In the genomic region with DNA sequence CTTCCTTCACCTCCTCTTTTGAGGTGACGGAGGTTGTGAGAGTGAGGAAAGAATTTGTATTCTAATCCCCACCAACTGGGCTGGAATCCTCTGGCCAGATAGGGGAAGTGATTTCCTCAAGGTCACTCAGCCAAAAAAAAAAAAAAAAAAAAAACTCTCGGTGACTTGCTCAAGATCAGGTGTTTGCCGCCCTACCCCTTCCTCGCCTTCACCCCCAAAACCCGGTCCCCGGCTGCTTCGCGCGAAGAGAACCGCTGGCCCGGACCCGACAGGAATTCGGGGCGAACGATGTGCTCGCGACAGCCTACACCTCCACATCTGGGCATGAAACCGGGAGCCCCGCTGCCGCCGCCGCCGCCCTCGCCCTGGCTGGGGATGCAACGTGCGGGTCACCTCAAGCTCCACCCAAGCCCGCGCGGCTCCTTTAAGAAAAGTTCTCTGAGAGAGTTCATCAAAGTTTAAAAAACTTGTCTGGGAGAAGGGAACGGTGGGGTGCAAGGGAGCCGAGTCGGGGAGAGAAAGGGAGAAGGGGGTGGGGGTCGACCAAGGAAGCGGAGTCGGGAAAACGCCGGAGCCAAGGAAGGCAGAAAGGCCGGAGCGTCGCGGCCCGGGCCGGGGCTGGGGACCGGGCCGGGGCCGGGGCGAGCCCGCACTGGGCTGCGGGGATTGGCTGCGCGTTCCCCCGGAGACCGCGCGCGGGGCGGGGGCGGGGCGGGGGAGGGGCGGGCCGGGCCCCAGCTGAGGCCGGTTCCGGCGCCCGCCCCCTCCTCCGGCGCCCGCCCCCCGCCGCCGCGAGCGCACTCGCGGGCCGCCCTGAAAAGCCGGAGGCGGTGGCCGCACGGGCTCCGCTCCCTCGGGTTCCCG, we compare ENCODE assay signal across 8 mouse cellular contexts. TPM values are rescaled to one million over a fixed set of nuclear protein-coding genes. Genes with fewer than 3 reads are reported as not detected.
DNase-seq lines count a peak whose midpoint lies in the region; ATAC-seq and TF ChIP-seq lines count a peak whose summit lies in the region.

No protein-coding gene starts in this region.

- peak; percentile 90 for ATAC-seq in forebrain, postnatal 0 days
- peak; percentile 86 for ATAC-seq in hindbrain, embryonic 13.5 days (ENCODE audit: low FRiP score)
- peak; percentile 81 for ATAC-seq in midbrain, embryonic 16.5 days

- peak overlapping the region; percentile 51 for H3K9ac ChIP-seq in forebrain, postnatal 0 days
- H3K9ac ChIP-seq in hindbrain, embryonic 13.5 days = peak overlapping the region; percentile 78
- H3K9ac ChIP-seq in midbrain, embryonic 16.5 days (ENCODE audit: low read depth, low read length) = peak overlapping the region; percentile 48

- H3K27me3 ChIP-seq in forebrain, postnatal 0 days (ENCODE audit: insufficient read depth, low read length) = peaks cover 29% of the 10 kb centered on the region
- peaks cover 70% of the 10 kb centered on the region for H3K27me3 ChIP-seq in hindbrain, embryonic 13.5 days
- H3K27me3 ChIP-seq in midbrain, embryonic 16.5 days (ENCODE audit: control insufficient read depth, insufficient read depth, low read depth, low read length) = peaks cover 38% of the 10 kb centered on the region
- H3K27me3 ChIP-seq in thymus, adult 2 months (ENCODE audit: control insufficient read depth, insufficient read depth, low read length) = peaks cover 27% of the 10 kb centered on the region

- peak overlapping the region; percentile 62 for H3K4me3 ChIP-seq in forebrain, postnatal 0 days (ENCODE audit: low read depth, low read length)
- peak overlapping the region; percentile 68 for H3K4me3 ChIP-seq in hindbrain, embryonic 13.5 days
- peak overlapping the region; percentile 62 for H3K4me3 ChIP-seq in midbrain, embryonic 16.5 days (ENCODE audit: low read depth, low read length)
- H3K4me3 ChIP-seq in thymus, adult 2 months (ENCODE audit: control insufficient read depth, insufficient read depth, low read length) = peak overlapping the region; percentile 60

- no peaks in the 10 kb centered on the region for H3K36me3 ChIP-seq in forebrain, postnatal 0 days (ENCODE audit: insufficient read depth)
- H3K36me3 ChIP-seq in hindbrain, embryonic 13.5 days = no peaks in the 10 kb centered on the region
- no peaks in the 10 kb centered on the region for H3K36me3 ChIP-seq in midbrain, embryonic 16.5 days (ENCODE audit: control insufficient read depth, insufficient read depth, low read length)
- H3K36me3 ChIP-seq in thymus, adult 2 months (ENCODE audit: control insufficient read depth, insufficient read depth, low read length) = no peaks in the 10 kb centered on the region

- no peaks in the 10 kb centered on the region for H3K4me1 ChIP-seq in forebrain, postnatal 0 days (ENCODE audit: insufficient read depth)
- peaks cover 27% of the 10 kb centered on the region for H3K4me1 ChIP-seq in hindbrain, embryonic 13.5 days (replicated peaks)
- H3K4me1 ChIP-seq in midbrain, embryonic 16.5 days (ENCODE audit: control insufficient read depth, insufficient read depth, low read length) = peaks cover 14% of the 10 kb centered on the region
- peaks cover 15% of the 10 kb centered on the region for H3K4me1 ChIP-seq in thymus, adult 2 months (replicated peaks; ENCODE audit: control insufficient read depth, insufficient read depth, low read length)

- peak overlapping the region; percentile 98 for H3K4me2 ChIP-seq in forebrain, postnatal 0 days (ENCODE audit: low read depth)
- peak overlapping the region; percentile 93 for H3K4me2 ChIP-seq in hindbrain, embryonic 13.5 days
- peak overlapping the region; percentile 94 for H3K4me2 ChIP-seq in midbrain, embryonic 16.5 days (ENCODE audit: low read length)

- no peak for TF ChIP-seq CTCF in forebrain, postnatal 0 days (IDR thresholded peaks at IDR 0.05; ENCODE audit: low read depth)
- no peak for TF ChIP-seq CTCF in thymus, adult 2 months (IDR thresholded peaks at IDR 0.05; ENCODE audit: borderline replicate concordance, control insufficient read depth, extremely low read depth, insufficient read depth, low read length, poor library complexity)

- H3K27ac ChIP-seq in forebrain, postnatal 0 days (ENCODE audit: low read depth, low read length) = no peak overlapping the region
- H3K27ac ChIP-seq in hindbrain, embryonic 13.5 days = no peak overlapping the region
- no peak overlapping the region for H3K27ac ChIP-seq in midbrain, embryonic 16.5 days (ENCODE audit: low read length)
- no peak overlapping the region for H3K27ac ChIP-seq in thymus, adult 2 months (ENCODE audit: control insufficient read depth, insufficient read depth, low read length)

- DNase-seq in CD4-positive helper T cell, adult 2 months (ENCODE audit: low read depth, low spot score) = peak; percentile 39
- peak; percentile 77 to 79 for DNase-seq in adrenal gland, adult 18-20 months (ENCODE audit: low spot score in 2 of 2)
- no peak for DNase-seq in forebrain, postnatal 0 days
- peak; percentile 66 for DNase-seq in liver
- DNase-seq in thymus, adult 2 months = peak; percentile 58
- no peak for DNase-seq in layer of hippocampus, adult 9-11 months

- WGBS in forebrain, postnatal 0 days = 4% methylated on average over 46 of the region's 83 CpGs
- WGBS in hindbrain, embryonic 13.5 days = 0% methylated on average over 39 of the region's 83 CpGs
- under 1% methylated on average over 54 of the region's 83 CpGs for WGBS in midbrain, embryonic 16.5 days
- WGBS in thymus, adult 2 months = 1% methylated on average over 59 of the region's 83 CpGs

- H3K9me3 ChIP-seq in forebrain, postnatal 0 days (ENCODE audit: low read length) = no peaks in the 10 kb centered on the region
- H3K9me3 ChIP-seq in hindbrain, embryonic 13.5 days = no peaks in the 10 kb centered on the region
- no peaks in the 10 kb centered on the region; the same call in 1 of the 2 replicates for H3K9me3 ChIP-seq in midbrain, embryonic 16.5 days (replicated peaks; ENCODE audit: control insufficient read depth, low read length, poor library complexity, severe bottlenecking)

- no peak for TF ChIP-seq POLR2A in thymus, adult 2 months (IDR thresholded peaks at IDR 0.05; ENCODE audit: control insufficient read depth, extremely low read depth, insufficient read depth, low read length, poor library complexity)

RNA-seq across cellular contexts. Expression of gene Rbpms2, which starts 0.6 kb away (rescaled TPM):
- total RNA-seq in adrenal gland, adult 18-20 months (2021) = 10 to 100 TPM; 63.3 to 89.9 TPM
- total RNA-seq in forebrain, postnatal 0 days (2014; rRNA removed) = 1.6 and 2.4 TPM in 2 replicates
- 2.8 and 3.3 TPM in 2 replicates for polyA plus RNA-seq in forebrain, postnatal 0 days (2015; fragmentation: Nextera tagmentation; extraction: Ambion mirVana)
- polyA plus RNA-seq in hindbrain, embryonic 13.5 days (2015; fragmentation: Nextera tagmentation; extraction: Ambion mirVana) = 5.0 and 5.4 TPM in 2 replicates
- 2.9 TPM in 2 replicates for polyA plus RNA-seq in midbrain, embryonic 16.5 days (2015; fragmentation: Nextera tagmentation; extraction: Ambion mirVana)
- 10.5 and 11.5 TPM in 2 replicates for polyA plus RNA-seq in thymus, adult 2 months (2012; rRNA removed)

RNA-seq across cellular contexts. Expression of gene Oaz2, which starts 37.8 kb away (rescaled TPM):
- total RNA-seq in adrenal gland, adult 18-20 months (2021) = 100 to 1,000 TPM; 131 to 132 TPM
- 284 and 301 TPM in 2 replicates for total RNA-seq in forebrain, postnatal 0 days (2014; rRNA removed)
- 374 and 392 TPM in 2 replicates for polyA plus RNA-seq in forebrain, postnatal 0 days (2015; fragmentation: Nextera tagmentation; extraction: Ambion mirVana)
- polyA plus RNA-seq in hindbrain, embryonic 13.5 days (2015; fragmentation: Nextera tagmentation; extraction: Ambion mirVana) = 403 and 404 TPM in 2 replicates
- polyA plus RNA-seq in midbrain, embryonic 16.5 days (2015; fragmentation: Nextera tagmentation; extraction: Ambion mirVana) = 384 and 407 TPM in 2 replicates
- polyA plus RNA-seq in thymus, adult 2 months (2012; rRNA removed) = 58.6 and 68.1 TPM in 2 replicates

RNA-seq across cellular contexts. Expression of gene Pif1, which starts 43.0 kb away (rescaled TPM):
- total RNA-seq in adrenal gland, adult 18-20 months (2021) = not detected
- total RNA-seq in forebrain, postnatal 0 days (2014; rRNA removed) = 1.5 and 3.7 TPM in 2 replicates
- polyA plus RNA-seq in forebrain, postnatal 0 days (2015; fragmentation: Nextera tagmentation; extraction: Ambion mirVana) = 0.75 and 1.0 TPM in 2 replicates
- 3.8 and 4.4 TPM in 2 replicates for polyA plus RNA-seq in hindbrain, embryonic 13.5 days (2015; fragmentation: Nextera tagmentation; extraction: Ambion mirVana)
- 2.0 and 2.1 TPM in 2 replicates for polyA plus RNA-seq in midbrain, embryonic 16.5 days (2015; fragmentation: Nextera tagmentation; extraction: Ambion mirVana)
- polyA plus RNA-seq in thymus, adult 2 months (2012; rRNA removed) = 37.5 and 55.4 TPM in 2 replicates

RNA-seq across cellular contexts. Expression of gene Plekho2, which starts 50.2 kb away (rescaled TPM):
- total RNA-seq in adrenal gland, adult 18-20 months (2021) = 10 to 100 TPM; 44.9 to 52.5 TPM
- 5.2 and 5.4 TPM in 2 replicates for total RNA-seq in forebrain, postnatal 0 days (2014; rRNA removed)
- polyA plus RNA-seq in forebrain, postnatal 0 days (2015; fragmentation: Nextera tagmentation; extraction: Ambion mirVana) = 3.1 and 4.0 TPM in 2 replicates
- polyA plus RNA-seq in hindbrain, embryonic 13.5 days (2015; fragmentation: Nextera tagmentation; extraction: Ambion mirVana) = 5.8 and 7.6 TPM in 2 replicates
- 3.1 and 3.8 TPM in 2 replicates for polyA plus RNA-seq in midbrain, embryonic 16.5 days (2015; fragmentation: Nextera tagmentation; extraction: Ambion mirVana)
- 37.9 and 38.8 TPM in 2 replicates for polyA plus RNA-seq in thymus, adult 2 months (2012; rRNA removed)

Comparison
In these comparisons a context has a peak if more than half of its experiments do, and no peak if none do; other contexts are left out.
1. DNase-seq: peak in CD4-positive helper T cell, adult 2 months (single experiment), adrenal gland, adult 18-20 months (2 of 2), liver (single experiment) and thymus, adult 2 months (single experiment); none in forebrain, postnatal 0 days (single experiment) and layer of hippocampus, adult 9-11 months (single experiment).
2. Peak in every context shown above with its lines, with median percentiles within 50 percentile points of each other: ATAC-seq, H3K4me2 ChIP-seq, H3K4me3 ChIP-seq and H3K9ac ChIP-seq.